Mouse (Mus musculus) cerebellum, adult 9-10 months (tissue): ENCODE data around the gene Cacna1d.

Experiments used
- DNase-seq: peaks from one replicate; pipeline ENCODE4 v3.0.0; 2022

Gene Cacna1d

DNA sequence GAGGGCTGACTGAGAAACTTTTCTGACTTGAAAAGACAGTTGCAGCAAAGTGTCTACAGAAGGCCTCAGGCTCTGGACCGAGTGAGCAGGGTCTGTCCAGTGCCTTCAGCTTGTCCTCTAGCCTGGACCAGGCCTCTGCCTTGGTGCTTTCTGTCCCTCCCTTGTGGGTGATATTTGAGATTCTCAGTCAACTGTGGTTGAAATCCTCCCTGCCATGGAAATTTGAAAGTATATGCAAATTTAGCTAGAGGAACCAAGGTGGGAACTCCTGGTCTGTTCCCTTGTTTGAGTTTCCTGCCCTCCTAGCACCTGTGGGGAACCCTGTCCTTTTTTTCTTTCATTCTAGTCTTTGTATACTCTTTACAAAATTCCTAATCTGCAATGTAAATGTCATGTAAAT, 476.2 kb downstream of the Cacna1d start:
- DNase-seq, result no peak

DNA sequence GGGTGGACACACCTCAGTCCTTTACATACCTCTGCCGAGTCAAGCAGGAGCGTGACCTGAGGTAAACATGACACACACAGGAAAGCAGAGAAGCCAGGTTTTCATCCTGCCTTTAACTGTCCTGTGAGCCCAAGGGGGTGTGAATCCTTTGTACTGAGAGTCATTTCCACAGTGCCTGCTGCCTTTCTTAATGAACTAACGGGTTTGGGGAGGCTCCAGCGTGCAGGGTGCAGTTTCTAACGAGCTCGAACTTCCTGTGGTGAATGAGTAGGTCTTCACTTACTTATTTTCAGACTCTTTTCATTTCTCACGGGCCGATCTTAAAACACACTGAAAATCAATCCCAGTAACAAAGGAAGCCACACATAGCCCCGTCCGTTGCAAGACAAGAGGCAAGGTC, 476.8 kb downstream of the Cacna1d start:
- no peak for DNase-seq

DNA sequence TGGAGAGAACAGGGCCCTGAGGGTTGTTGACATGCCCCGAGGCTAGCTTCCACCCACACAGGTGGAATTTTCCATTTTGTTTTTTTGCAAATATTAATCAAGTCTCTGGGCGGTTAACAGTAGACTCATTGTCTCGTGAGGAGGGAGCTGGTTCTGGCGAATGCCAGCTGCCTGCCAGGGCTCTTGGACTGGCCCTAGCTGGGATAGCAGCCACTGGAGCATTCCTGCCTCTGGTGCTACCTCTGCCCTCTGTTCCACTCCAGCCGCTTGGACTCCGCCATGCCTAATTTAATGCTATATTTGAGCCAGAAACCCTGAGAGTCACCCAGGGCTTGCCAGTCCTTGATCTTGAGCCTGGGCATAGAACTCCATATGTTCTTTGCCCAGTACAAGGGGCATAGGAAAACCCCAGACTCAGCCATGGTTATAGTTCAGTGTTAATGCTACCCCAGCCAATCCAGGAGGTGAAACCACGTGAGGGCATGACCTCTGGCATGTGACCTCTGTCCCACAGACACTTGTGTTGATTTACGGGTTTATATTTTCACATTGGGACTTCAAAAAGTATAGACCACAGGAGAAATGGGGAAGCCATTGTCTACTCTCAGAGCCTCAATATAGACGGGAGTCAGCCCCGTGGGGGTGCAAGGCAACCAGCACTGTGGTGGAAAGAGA, 479.2 kb downstream of the Cacna1d start:
- no peak for DNase-seq

DNA sequence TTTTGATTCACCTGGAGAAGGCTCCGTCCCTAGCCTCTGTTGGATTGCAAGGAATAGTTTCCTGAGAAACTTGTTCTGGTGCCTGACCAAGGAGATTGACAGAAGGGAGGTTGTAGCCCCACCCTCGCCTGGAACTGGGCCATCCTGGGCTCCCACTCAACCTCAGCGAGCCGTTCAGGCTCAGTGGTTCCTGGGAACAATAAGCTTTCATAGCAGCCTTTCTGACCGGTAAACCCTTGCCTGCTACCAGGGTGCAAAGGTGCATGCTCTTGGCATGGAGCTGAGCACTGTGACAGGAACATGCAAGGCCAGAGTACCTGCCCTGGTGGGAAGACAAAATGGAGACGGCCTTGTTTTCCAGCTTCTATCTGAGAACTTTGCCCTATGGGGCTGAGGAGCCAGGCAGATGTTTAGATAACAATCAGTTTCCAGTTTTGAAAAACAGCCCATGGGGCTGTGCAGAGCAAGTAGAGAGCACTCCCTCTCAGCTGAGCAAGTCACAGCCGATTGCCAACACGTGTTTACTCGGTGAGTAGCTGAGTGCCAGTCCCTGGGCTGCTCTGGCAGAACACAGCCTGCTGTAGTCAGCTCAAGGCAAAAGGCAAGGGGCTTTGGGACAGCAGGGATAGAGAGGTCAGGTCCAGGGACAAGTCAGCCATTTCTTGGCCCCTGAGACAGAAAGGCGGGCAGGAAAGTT, 481.2 kb downstream of the Cacna1d start:
- no peak for DNase-seq

DNA sequence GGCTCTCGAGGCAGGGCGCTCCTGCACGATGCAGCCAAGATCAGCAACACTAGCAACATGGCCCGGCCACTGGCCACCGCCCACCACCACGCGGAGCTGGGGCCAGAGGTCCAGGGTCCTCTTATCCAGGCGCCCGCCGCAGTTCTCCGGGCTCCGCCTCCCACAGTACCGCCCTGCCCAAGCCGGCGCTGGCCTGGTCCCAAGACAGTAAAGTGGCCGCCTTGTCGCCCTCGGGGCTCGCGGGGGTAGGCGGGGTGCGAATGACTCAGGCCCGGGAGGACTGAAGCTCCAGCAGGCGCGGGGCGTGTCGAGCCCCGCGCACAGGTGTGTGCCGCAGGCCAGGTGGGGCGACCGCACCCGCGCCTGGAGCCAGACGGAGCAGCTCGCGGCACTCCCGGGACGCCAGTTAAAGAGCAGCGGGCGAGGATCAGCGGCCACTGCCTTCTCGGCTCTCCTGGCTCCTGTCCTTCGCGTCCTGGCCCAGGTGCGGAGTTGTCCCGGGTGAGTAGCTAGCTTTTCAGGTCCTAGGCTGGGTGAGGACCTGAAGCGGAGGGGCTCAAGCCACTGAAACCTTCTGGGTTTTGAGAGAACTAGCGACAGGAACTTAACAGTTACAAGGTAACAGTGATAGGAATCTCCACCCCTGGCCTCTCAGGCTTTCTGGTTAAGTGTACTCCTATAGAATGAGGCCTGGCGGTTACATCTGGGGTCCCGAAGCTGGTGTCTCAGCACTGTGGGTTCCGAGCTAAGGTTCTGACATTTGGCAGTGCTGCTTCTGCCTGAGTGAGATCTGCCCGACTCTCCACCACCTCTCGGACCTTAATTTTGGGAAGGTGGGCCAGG, 482.3 kb downstream of the Cacna1d start, which contains the start of the genes Il17rb and Chdh:
TSS of gene Il17rb (minus strand) at position 164 of the 843 bp plus-strand sequence.
TSS of gene Chdh (plus strand) at position 291 of the 843 bp plus-strand sequence.
- DNase-seq, result no peak

DNA sequence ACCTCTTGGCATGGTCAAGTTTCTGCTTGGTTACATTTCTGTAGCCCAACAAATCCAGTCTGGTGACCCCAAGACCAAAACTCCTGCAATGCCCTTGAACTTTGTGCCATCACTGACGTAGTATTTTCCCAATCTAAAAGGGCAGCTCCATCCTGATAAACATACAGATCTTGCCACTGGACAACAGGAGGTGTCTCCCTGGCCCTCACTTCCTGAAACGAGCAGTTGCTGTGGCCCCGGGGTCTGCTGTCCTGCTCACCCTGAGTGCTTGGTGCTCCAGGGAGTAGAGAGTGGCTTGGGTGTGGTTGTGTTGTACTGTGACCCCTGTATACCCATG, 491.8 kb downstream of the Cacna1d start:
- DNase-seq, result no peak

DNA sequence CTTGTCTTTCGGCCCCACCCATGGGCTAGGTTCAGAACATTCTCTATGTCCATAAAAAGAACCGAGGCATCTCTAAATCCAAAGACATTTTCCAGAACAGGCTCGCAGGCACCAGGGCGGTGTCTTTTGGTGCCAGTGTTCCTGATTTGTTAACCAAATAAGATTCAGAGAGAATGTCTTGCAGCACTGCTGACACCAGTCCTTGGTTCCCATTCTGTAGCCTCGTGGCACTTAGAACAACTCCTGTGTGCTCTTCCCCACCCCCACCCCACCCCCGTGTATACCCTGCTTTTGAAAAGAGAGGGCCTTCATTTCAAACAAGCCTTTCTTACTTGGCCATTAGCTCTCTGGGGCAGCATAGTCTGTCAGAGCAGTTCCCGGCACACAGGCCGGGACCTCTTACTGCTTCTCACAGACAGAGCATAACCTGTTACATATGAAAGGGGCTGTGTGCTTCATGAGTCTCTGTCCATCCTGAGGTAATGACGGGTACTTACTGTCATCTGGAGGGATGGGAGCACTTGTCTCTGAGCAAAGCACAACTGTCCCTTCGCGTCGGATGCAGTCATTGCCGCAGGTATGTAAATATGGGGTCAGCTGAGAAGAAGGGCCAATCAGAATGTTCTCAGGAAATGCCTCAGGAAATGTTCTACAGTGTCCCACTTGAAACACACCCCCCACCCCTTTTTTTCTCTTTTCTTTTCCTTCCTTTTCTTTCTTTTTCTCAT, 492.3 kb downstream of the Cacna1d start:
- no peak for DNase-seq

DNA sequence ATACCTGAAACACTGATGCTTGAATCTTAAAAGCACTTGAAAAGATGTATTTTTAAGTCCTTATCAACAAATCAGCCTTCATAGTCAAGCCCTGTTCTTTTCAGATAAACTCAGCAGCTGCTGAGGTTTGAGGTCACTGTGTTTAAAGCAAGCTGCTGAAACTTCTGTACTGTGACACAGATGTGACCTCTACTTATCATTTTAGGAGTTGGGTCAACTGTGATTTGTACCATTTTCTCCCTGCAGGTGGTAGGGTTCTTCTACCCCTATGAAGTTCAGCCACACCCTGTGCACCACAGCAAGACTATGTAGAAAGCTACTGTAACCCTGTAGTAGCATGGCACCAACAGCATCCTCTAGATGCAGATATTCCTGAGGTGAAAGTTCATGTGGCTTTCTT, 493.9 kb downstream of the Cacna1d start:
- DNase-seq, result no peak

DNA sequence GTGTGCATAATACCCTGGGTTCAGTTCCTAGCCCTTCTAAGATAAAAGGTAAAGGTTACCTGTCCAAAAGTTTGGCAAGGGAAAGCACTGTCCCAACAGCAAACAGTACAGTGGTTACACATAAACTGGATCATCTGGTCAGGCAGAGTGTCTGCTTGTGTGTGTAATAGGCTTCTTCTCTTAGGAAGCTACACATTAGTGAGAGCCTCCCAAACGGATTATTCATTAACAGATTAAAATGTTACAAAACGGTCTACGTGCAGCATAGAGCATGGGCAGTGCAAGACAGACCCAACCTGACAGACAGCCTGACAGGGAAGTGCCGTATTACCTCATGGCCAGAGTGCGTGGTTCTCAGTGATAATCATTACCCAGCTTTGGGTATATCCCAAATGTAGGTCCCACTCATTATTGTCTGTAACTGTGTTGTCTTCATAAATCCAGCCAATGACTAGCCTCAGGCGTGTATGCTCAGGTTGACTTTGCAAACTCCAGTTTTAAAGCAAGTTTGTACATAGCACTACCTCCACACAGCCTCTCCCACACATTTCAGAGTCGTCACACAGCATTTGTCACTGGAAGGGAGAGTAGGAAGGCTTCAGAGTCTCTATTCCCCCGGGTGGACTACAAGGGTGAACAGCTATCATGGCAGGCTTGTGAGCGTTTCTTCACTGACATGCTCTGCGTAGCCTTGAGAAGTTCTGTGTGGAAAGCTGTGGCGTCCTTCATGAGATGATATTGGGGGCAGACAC, 495.1 kb downstream of the Cacna1d start:
- no peak for DNase-seq

DNA sequence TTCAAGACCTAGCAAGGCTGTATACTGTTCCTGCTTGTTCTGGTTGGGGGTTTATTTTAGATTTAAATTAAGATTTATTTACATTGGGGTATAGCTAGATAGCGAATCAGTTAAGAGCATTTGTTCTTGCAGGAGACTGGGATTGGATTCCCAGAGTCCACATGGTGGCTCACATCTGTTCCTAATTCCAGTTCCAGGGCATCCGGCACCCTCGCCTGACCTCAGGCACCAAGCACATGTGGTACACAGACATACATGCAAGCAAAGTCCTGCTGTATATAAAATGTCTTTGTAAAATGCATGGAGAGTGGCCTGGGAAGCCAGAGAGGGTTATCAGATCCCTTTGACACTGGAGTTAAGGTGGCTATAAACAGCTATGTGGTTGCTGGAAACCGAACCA, 496.3 kb downstream of the Cacna1d start:
- no peak for DNase-seq
